Mouse (Mus musculus): ENCODE measurements around the gene Utf1. TPM values are rescaled to one million over a fixed set of nuclear protein-coding genes. Genes with fewer than 3 reads are reported as not detected.
A peak's percentile ranks its signal among the peaks of the same experiment; 100 is the strongest.

Gene Utf1
- polyA plus RNA-seq, 1 experiment: 1.1 TPM

DNA sequence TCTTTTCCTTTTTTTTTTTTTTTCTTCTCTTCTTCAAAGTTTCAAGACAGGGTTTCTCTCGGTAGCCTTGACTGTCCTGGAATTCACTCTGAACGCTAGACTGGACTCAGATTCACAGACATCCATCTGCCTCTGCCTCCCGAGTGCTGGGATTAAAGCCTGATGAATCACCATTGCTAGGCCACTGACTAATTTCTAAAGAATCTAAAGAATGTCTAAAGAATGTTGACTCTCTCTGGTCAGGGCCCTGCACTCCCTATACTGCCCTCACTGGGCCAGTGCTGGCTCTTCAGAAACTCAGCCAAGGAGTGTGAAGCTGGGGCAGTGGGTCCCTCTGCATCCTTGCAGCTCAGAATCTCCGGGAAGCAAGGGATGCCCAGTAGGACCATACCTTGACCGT lies 31.9 kb downstream of the Utf1 start:
- Histone ChIP-seq H3K4me1 (ENCODE audit: control insufficient read depth, insufficient read depth, insufficient read length) (peaks cover 21% of the 10 kb centered on the region; the same call in 1 of the 2 replicates), H3K4me3 (ENCODE audit: extremely low read depth, insufficient read depth, insufficient read length) (no peak overlapping the region), H3K27me3 (ENCODE audit: control insufficient read depth, insufficient read depth, low read length) (no peaks in the 10 kb centered on the region), H3K36me3 (ENCODE audit: control insufficient read depth, insufficient read depth, low read length) (no peaks in the 10 kb centered on the region), H3K27ac (ENCODE audit: insufficient read depth, low read length) (no peak overlapping the region)
- 86% methylated on average over 5 of the region's 5 CpGs for WGBS
- no peak for DNase-seq (ENCODE audit: low read depth in 1 of 2, low spot score in 2 of 2)
- TF ChIP-seq CTCF (IDR thresholded peaks at IDR 0.05; ENCODE audit: extremely low read depth, insufficient read depth, insufficient read length, insufficient replicate concordance): no peak
- no peak for TF ChIP-seq POLR2A (IDR thresholded peaks at IDR 0.05; ENCODE audit: low read depth, low read length)

DNA sequence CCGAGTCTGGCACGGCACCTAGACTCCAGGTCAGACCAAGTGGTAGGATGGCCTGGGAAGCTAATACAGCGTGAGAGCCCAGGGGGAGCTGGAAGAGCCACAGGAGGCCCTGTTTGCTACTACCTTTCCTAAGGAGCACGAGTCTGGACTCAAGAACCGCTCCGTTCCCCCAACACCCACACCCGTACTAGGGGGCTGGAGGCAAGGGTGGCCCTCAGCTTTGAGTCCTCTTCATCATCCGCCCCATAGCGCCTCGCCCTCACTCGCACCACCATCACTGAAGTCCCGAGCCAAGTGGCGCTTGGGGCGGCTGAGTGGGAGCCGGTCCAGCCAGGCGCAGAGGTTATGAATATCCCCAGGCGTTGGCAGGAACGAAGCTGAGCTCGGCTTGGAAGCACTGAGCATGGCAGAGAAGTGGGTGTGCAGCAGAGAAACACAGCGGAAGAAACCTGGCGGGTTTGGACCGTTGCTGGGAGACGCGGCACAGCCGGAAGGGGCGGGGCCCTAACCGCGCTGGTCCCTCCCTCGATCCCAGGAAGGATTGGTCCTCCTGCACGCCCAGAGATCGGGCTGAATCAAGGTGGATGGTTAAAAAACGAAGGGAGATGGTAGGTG lies 34.8 kb downstream of the Utf1 start, which contains the start of gene 6430531B16Rik:
Gene 6430531B16Rik, minus strand, starts transcription at position 478 of the 615 bp plus-strand sequence.
- WGBS: 15% methylated on average over 32 of the region's 32 CpGs
- Histone ChIP-seq H3K27ac (ENCODE audit: insufficient read depth, low read length) (no peak within 1 kb of the TSS), H3K27me3 (ENCODE audit: control insufficient read depth, insufficient read depth, low read length) (no peaks in the 10 kb centered on the region), H3K4me3 (ENCODE audit: extremely low read depth, insufficient read depth, insufficient read length) (peak within 1 kb of the TSS; percentile 35), H3K36me3 (ENCODE audit: control insufficient read depth, insufficient read depth, low read length) (no peaks in the 10 kb centered on the region), H3K4me1 (ENCODE audit: control insufficient read depth, insufficient read depth, insufficient read length) (peaks cover 13% of the 10 kb centered on the region; the same call in 1 of the 2 replicates)
- TF ChIP-seq CTCF (IDR thresholded peaks at IDR 0.05; ENCODE audit: extremely low read depth, insufficient read depth, insufficient read length, insufficient replicate concordance): no peak
- TF ChIP-seq POLR2A (IDR thresholded peaks at IDR 0.05; ENCODE audit: low read depth, low read length): no peak
- peak in 1 of 2 experiments; percentile 68 for DNase-seq (ENCODE audit: low read depth in 1 of 2, low spot score in 2 of 2)

DNA sequence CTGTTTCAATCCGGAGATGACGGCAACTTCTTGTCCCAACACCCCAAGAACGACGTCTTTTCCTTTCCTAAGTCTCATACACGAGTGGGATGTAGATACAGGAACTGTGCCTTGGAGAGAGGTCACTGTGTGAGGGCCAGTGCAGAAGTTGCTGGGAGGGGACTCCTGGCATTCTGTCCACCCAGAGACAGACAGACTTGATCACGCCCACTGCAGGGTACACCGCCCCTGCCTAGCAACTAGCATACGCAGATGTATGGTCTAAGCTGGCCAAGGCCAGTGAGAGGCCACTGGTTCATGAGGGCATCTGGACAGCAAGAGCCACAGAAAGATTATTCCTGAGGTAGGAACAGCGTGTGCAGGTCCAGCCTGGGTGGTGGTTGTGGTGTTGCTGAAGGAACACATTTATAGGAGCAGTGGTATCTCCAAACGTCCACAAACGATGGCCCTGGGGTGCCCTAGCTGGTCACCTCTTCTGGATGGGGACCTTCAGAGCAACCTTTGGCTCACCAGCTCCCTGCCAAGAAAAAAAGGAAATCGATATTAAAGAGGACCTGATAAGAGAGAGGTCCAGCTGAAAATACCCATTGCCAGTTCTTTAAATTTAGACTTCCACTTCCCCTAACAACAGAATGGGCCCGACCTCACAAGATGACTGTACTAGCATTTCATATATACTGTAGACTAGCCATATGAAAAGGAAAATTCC lies 35.6 kb downstream of the Utf1 start:
- no peaks in the 10 kb centered on the region for H3K27me3 ChIP-seq (ENCODE audit: control insufficient read depth, insufficient read depth, low read length)
- no peak for TF ChIP-seq POLR2A (IDR thresholded peaks at IDR 0.05; ENCODE audit: low read depth, low read length)
- no peak for TF ChIP-seq CTCF (IDR thresholded peaks at IDR 0.05; ENCODE audit: extremely low read depth, insufficient read depth, insufficient read length, insufficient replicate concordance)
- no peaks in the 10 kb centered on the region for H3K36me3 ChIP-seq (ENCODE audit: control insufficient read depth, insufficient read depth, low read length)
- H3K4me1 ChIP-seq (ENCODE audit: control insufficient read depth, insufficient read depth, insufficient read length): peaks cover 9% of the 10 kb centered on the region; the same call in 1 of the 2 replicates
- no peak overlapping the region for H3K4me3 ChIP-seq (ENCODE audit: extremely low read depth, insufficient read depth, insufficient read length)
- DNase-seq (ENCODE audit: low read depth in 1 of 2, low spot score in 2 of 2): no peak
- H3K27ac ChIP-seq (ENCODE audit: insufficient read depth, low read length): no peak overlapping the region
- 41% methylated on average over 13 of the region's 13 CpGs for WGBS

GRCm38 (mm10) chr7:139980778-139981177 lies 37.2 kb downstream of the Utf1 start:
- WGBS: 36% methylated on average over 3 of the region's 3 CpGs
- peaks cover 3% of the 10 kb centered on the region; the same call in 1 of the 2 replicates for H3K4me1 ChIP-seq (ENCODE audit: control insufficient read depth, insufficient read depth, insufficient read length)

DNA sequence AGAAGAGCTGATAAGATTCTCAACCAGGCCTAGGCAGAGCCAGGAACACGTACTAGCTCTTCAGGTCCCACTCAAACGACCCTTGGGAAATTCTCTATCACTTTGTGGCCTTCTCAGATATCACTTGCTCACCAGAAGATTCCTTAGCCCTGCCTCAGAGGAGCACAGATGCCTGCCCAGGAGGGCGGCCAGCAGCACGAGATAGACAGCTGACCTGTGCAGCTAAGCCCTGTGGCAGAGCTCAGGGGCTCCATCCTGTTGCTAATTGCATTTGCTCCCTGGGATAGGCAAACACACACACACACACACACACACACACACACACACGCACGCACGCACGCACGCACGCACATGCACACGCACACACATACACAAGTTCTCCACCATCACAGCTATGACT lies 38.5 kb downstream of the Utf1 start:
- Histone ChIP-seq H3K27ac (ENCODE audit: insufficient read depth, low read length) (no peak overlapping the region), H3K4me1 (ENCODE audit: control insufficient read depth, insufficient read depth, insufficient read length) (peaks cover 3% of the 10 kb centered on the region; the same call in 1 of the 2 replicates), H3K36me3 (ENCODE audit: control insufficient read depth, insufficient read depth, low read length) (no peaks in the 10 kb centered on the region), H3K27me3 (ENCODE audit: control insufficient read depth, insufficient read depth, low read length) (no peaks in the 10 kb centered on the region), H3K4me3 (ENCODE audit: extremely low read depth, insufficient read depth, insufficient read length) (no peak overlapping the region)
- WGBS: 88% methylated on average over 11 of the region's 11 CpGs
- TF ChIP-seq CTCF (IDR thresholded peaks at IDR 0.05; ENCODE audit: extremely low read depth, insufficient read depth, insufficient read length, insufficient replicate concordance): no peak
- TF ChIP-seq POLR2A (IDR thresholded peaks at IDR 0.05; ENCODE audit: low read depth, low read length): no peak
- no peak for DNase-seq (ENCODE audit: low read depth in 1 of 2, low spot score in 2 of 2)

More at GRCm38 (mm10) chr7:139980778-139981177, 37.2 kb downstream of the Utf1 start:
- Histone ChIP-seq H3K36me3 (ENCODE audit: control insufficient read depth, insufficient read depth, low read length) (no peaks in the 10 kb centered on the region), H3K4me3 (ENCODE audit: extremely low read depth, insufficient read depth, insufficient read length) (no peak overlapping the region), H3K27ac (ENCODE audit: insufficient read depth, low read length) (no peak overlapping the region), H3K27me3 (ENCODE audit: control insufficient read depth, insufficient read depth, low read length) (no peaks in the 10 kb centered on the region)
- TF ChIP-seq CTCF (IDR thresholded peaks at IDR 0.05; ENCODE audit: extremely low read depth, insufficient read depth, insufficient read length, insufficient replicate concordance): no peak
- DNase-seq (ENCODE audit: low read depth in 1 of 2, low spot score in 2 of 2): no peak

DNA sequence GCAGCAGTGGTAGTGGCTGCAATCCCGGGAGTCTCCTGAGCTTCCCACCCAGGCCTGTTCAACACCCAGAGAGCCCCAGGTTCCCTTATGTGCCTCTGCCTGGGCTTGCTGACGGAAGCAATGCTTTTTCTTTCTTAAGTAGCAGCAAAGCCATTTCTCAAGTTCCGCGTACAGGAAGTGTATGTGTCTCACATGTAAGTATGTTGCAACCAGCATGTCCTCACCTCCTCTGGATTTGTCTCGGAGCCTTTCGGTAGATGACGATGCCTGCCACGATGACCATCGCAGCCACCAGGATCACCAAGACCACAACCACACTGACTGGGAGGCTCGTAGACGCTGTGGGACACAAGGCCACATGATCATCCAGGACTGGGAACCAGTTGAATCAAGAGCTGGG lies 40.9 kb downstream of the Utf1 start:
- no peak for DNase-seq (ENCODE audit: low read depth in 1 of 2, low spot score in 2 of 2)
- no peak for TF ChIP-seq POLR2A (IDR thresholded peaks at IDR 0.05; ENCODE audit: low read depth, low read length)
- no peak for TF ChIP-seq CTCF (IDR thresholded peaks at IDR 0.05; ENCODE audit: extremely low read depth, insufficient read depth, insufficient read length, insufficient replicate concordance)
- WGBS: 85% methylated on average over 11 of the region's 11 CpGs
- Histone ChIP-seq H3K4me3 (ENCODE audit: extremely low read depth, insufficient read depth, insufficient read length) (no peak overlapping the region), H3K36me3 (ENCODE audit: control insufficient read depth, insufficient read depth, low read length) (no peaks in the 10 kb centered on the region), H3K27ac (ENCODE audit: insufficient read depth, low read length) (no peak overlapping the region), H3K4me1 (ENCODE audit: control insufficient read depth, insufficient read depth, insufficient read length) (no peaks in the 10 kb centered on the region), H3K27me3 (ENCODE audit: control insufficient read depth, insufficient read depth, low read length) (no peaks in the 10 kb centered on the region)

DNA sequence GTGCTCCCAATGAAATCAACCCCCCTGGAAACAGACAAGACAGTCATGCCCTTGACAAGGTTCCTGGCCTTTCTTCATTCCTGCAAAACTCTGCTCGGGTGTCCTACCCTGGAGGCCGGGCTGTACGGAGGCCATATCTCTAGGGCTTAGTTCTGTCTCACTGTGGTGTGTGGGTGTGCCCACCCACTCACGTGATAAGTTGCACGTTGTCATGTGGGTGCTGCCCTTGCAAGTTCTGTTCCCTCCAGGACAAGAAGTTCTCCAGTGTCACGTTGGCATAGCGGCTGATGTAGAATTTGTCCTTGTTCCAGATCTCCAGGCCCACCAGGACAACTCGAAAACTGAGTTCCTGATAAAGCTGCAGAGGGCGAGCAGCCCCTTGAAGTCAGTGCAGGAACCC lies 44.7 kb downstream of the Utf1 start:
- Histone ChIP-seq H3K27me3 (ENCODE audit: control insufficient read depth, insufficient read depth, low read length) (no peaks in the 10 kb centered on the region), H3K36me3 (ENCODE audit: control insufficient read depth, insufficient read depth, low read length) (no peaks in the 10 kb centered on the region), H3K4me1 (ENCODE audit: control insufficient read depth, insufficient read depth, insufficient read length) (no peaks in the 10 kb centered on the region), H3K4me3 (ENCODE audit: extremely low read depth, insufficient read depth, insufficient read length) (no peak overlapping the region), H3K27ac (ENCODE audit: insufficient read depth, low read length) (no peak overlapping the region)
- TF ChIP-seq POLR2A (IDR thresholded peaks at IDR 0.05; ENCODE audit: low read depth, low read length) (no peak), CTCF (IDR thresholded peaks at IDR 0.05; ENCODE audit: extremely low read depth, insufficient read depth, insufficient read length, insufficient replicate concordance) (no peak)
- WGBS: 83% methylated on average over 9 of the region's 9 CpGs
- DNase-seq (ENCODE audit: low read depth in 1 of 2, low spot score in 2 of 2): no peak
